Mouse (Mus musculus): ENCODE results near the gene Coro1c.

Coro1c gene

GRCm38 (mm10) chr5:113833316-113833947 is 75.1 kb downstream of the Coro1c start:
- intact Hi-C loops (cut with DNase I), result no loop called here

- intact Hi-C loops (cut with DNase I), result no loop called here
These were observed 76.1 kb downstream of the Coro1c start, which contains the start of gene Selplg for GRCm38 (mm10) chr5:113832490-113832901. TSS of gene Selplg (minus strand) at chr5:113832644.

GRCm38 (mm10) chr5:113831741-113832140 is 76.8 kb downstream of the Coro1c start:
- intact Hi-C loops (cut with DNase I), result no loop called here

- intact Hi-C loops (cut with DNase I), result no loop called here
These were observed 77.8 kb downstream of the Coro1c start for GRCm38 (mm10) chr5:113830796-113831195.

GRCm38 (mm10) chr5:113830292-113830643 is 78.3 kb downstream of the Coro1c start:
- intact Hi-C loops (cut with DNase I), result no loop called here

GRCm38 (mm10) chr5:113829566-113830291 is 78.8 kb downstream of the Coro1c start:
- intact Hi-C loops (cut with DNase I), result loop anchor here (10.0 kb wide), 1 partner anchor 355 kb away; no protein-coding TSS in a partner anchor

- intact Hi-C loops (cut with DNase I), result loop anchor here (10.0 kb wide), 1 partner anchor 354 kb away; no protein-coding TSS in a partner anchor
These were observed 80.1 kb downstream of the Coro1c start for GRCm38 (mm10) chr5:113828481-113828880.

GRCm38 (mm10) chr5:113827991-113828411 is 80.6 kb downstream of the Coro1c start:
- intact Hi-C loops (cut with DNase I), result loop anchor here (10.0 kb wide), 1 partner anchor 353 kb away; no protein-coding TSS in a partner anchor

- intact Hi-C loops (cut with DNase I), result loop anchor here (10.0 kb wide), 1 partner anchor 352 kb away; no protein-coding TSS in a partner anchor
These were observed 81.9 kb downstream of the Coro1c start for GRCm38 (mm10) chr5:113826619-113827018.

- intact Hi-C loops (cut with DNase I), result loop anchor here (10.0 kb wide), 1 partner anchor 351 kb away; no protein-coding TSS in a partner anchor
These were observed 83.0 kb downstream of the Coro1c start for GRCm38 (mm10) chr5:113825558-113825957.

- intact Hi-C loops (cut with DNase I), result loop anchor here (10.0 kb wide), 1 partner anchor 349 kb away; no protein-coding TSS in a partner anchor
These were observed 84.3 kb downstream of the Coro1c start for GRCm38 (mm10) chr5:113824228-113824627.

- intact Hi-C loops (cut with DNase I), result loop anchor here (10.0 kb wide), 2 partner anchors 84 to 454 kb away; partner anchors contain the start of gene Ficd
These were observed 90.0 kb downstream of the Coro1c start for GRCm38 (mm10) chr5:113818572-113818971.

GRCm38 (mm10) chr5:113815638-113816152 is 92.9 kb downstream of the Coro1c start:
- intact Hi-C loops (cut with DNase I), result loop anchor here (1.0 to 10.0 kb wide), 3 partner anchors 42 to 451 kb away; partner anchors contain the start of gene Ficd

GRCm38 (mm10) chr5:113815041-113815389 is 93.5 kb downstream of the Coro1c start:
- intact Hi-C loops (cut with DNase I), result loop anchor here (1.0 to 10.0 kb wide), 3 partner anchors 42 to 450 kb away; partner anchors contain the start of gene Ficd

- intact Hi-C loops (cut with DNase I), result loop anchor here (1.0 to 10.0 kb wide), 3 partner anchors 41 to 450 kb away; partner anchors contain the start of gene Ficd
These were observed 94.2 kb downstream of the Coro1c start for GRCm38 (mm10) chr5:113814111-113815040.

- intact Hi-C loops (cut with DNase I), result loop anchor here (10.0 kb wide), 2 partner anchors 79 to 449 kb away; partner anchors contain the start of gene Ficd
These were observed 95.0 kb downstream of the Coro1c start for GRCm38 (mm10) chr5:113813608-113814007.

GRCm38 (mm10) chr5:113812638-113813037 is 95.9 kb downstream of the Coro1c start:
- intact Hi-C loops (cut with DNase I), result loop anchor here (10.0 kb wide), 2 partner anchors 78 to 448 kb away; partner anchors contain the start of gene Ficd

GRCm38 (mm10) chr5:113811824-113812420 is 96.6 kb downstream of the Coro1c start:
- intact Hi-C loops (cut with DNase I), result loop anchor here (10.0 kb wide), 2 partner anchors 77 to 447 kb away; partner anchors contain the start of gene Ficd

GRCm38 (mm10) chr5:113810111-113810510 is 98.4 kb downstream of the Coro1c start:
- intact Hi-C loops (cut with DNase I), result loop anchor here (10.0 kb wide), 2 partner anchors 75 to 445 kb away; partner anchors contain the start of gene Ficd

GRCm38 (mm10) chr5:113808177-113808576 is 100.4 kb downstream of the Coro1c start:
- intact Hi-C loops (cut with DNase I), result no loop called here

Data from adrenal gland (tissue).